ENCODE assay signal across 15 mouse cellular contexts in the genomic region with DNA sequence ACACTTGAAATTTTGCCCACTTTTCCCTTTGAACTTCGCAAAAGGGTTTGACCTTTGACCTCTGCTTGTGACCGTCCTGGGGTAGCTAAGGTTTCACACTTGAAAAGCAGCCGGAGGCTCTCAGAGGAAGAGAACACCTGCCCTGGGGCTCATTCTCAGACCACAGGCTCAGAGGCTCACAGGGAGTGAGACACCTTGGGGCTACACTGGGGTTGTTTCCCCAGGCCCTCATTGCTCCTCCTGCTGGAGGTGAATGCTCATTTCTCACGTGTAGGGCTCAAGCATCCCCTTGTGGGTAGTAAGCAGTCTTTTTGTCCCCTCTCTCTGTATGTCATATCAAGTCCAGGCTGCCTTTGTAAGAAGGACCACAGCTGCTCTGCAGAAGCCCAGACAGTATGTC. TPM values are rescaled to one million over a fixed set of nuclear protein-coding genes. Genes with fewer than 3 reads are reported as not detected.
DNase-seq lines count a peak whose midpoint lies in the region; ATAC-seq lines count a peak whose summit lies in the region.
"Had no signal": no experiment of that assay in that cellular context is flagged by ENCODE, and none has a peak within 500 bp of the region (broad histone marks: within the 10 kb centered on the region; RNA-seq: fewer than 3 reads in every experiment).

No protein-coding gene starts in this region.

- WGBS in hindbrain, embryonic 11.5 days, result 7% methylated on average over 4 of the region's 4 CpGs
- 9% methylated on average over 4 of the region's 4 CpGs for WGBS in hindbrain, embryonic 16.5 days
- 5% methylated on average over 4 of the region's 4 CpGs for WGBS in midbrain, embryonic 11.5 days
- 8% methylated on average over 4 of the region's 4 CpGs for WGBS in midbrain, embryonic 16.5 days
- WGBS in limb, embryonic 13.5 days, result 9% methylated on average over 4 of the region's 4 CpGs

- H3K4me1 ChIP-seq in hindbrain, embryonic 11.5 days (replicated peaks; ENCODE audit: control insufficient read depth, insufficient read depth, low read length), result no peaks in the 10 kb centered on the region; the same call in 1 of the 2 replicates
- H3K4me1 ChIP-seq in hindbrain, embryonic 16.5 days (ENCODE audit: control insufficient read depth, insufficient read depth, low read depth, low read length), result no peaks in the 10 kb centered on the region
- H3K4me1 ChIP-seq in midbrain, embryonic 11.5 days (ENCODE audit: control insufficient read depth, insufficient read depth, low read length), result no peaks in the 10 kb centered on the region
- H3K4me1 ChIP-seq in midbrain, embryonic 16.5 days (ENCODE audit: control insufficient read depth, insufficient read depth, low read length), result no peaks in the 10 kb centered on the region
- peaks cover 34% of the 10 kb centered on the region for H3K4me1 ChIP-seq in limb, embryonic 13.5 days

- no peak overlapping the region for H3K9ac ChIP-seq in hindbrain, embryonic 11.5 days (ENCODE audit: low read depth, low read length)
- H3K9ac ChIP-seq in hindbrain, embryonic 16.5 days (ENCODE audit: low read depth, low read length), result no peak overlapping the region
- H3K9ac ChIP-seq in midbrain, embryonic 11.5 days (ENCODE audit: low read length), result no peak overlapping the region
- no peak overlapping the region for H3K9ac ChIP-seq in midbrain, embryonic 16.5 days (ENCODE audit: low read depth, low read length)
- no peak overlapping the region for H3K9ac ChIP-seq in limb, embryonic 13.5 days
- H3K9ac ChIP-seq: embryonic facial prominence, embryonic 15.5 days; neural tube, embryonic 13.5 days had no signal

- no peaks in the 10 kb centered on the region for H3K36me3 ChIP-seq in hindbrain, embryonic 11.5 days (ENCODE audit: control insufficient read depth, insufficient read depth, low read length)
- H3K36me3 ChIP-seq in hindbrain, embryonic 16.5 days (ENCODE audit: control insufficient read depth, insufficient read depth, low read length), result no peaks in the 10 kb centered on the region
- H3K36me3 ChIP-seq in midbrain, embryonic 11.5 days (ENCODE audit: control insufficient read depth, insufficient read depth, low read length), result no peaks in the 10 kb centered on the region
- no peaks in the 10 kb centered on the region for H3K36me3 ChIP-seq in midbrain, embryonic 16.5 days (ENCODE audit: control insufficient read depth, insufficient read depth, low read length)
- no peaks in the 10 kb centered on the region for H3K36me3 ChIP-seq in limb, embryonic 13.5 days
- H3K36me3 ChIP-seq: embryonic facial prominence, embryonic 15.5 days; G1E; neural tube, embryonic 13.5 days had no signal

- ATAC-seq in hindbrain, embryonic 11.5 days (ENCODE audit: low FRiP score), result no peak
- no peak for ATAC-seq in hindbrain, embryonic 16.5 days
- no peak for ATAC-seq in midbrain, embryonic 11.5 days (ENCODE audit: low FRiP score)
- ATAC-seq in midbrain, embryonic 16.5 days, result no peak
- no peak for ATAC-seq in limb, embryonic 13.5 days (ENCODE audit: low FRiP score, low read depth)
- no peak for ATAC-seq in erythroid progenitor cell, adult 5-6 weeks (replicated peaks; ENCODE audit: low FRiP score, poor library complexity, severe bottlenecking)

- peaks cover 2% of the 10 kb centered on the region; the same call in 1 of the 2 replicates for H3K27me3 ChIP-seq in hindbrain, embryonic 11.5 days (ENCODE audit: control insufficient read depth, insufficient read depth, low read length)
- peaks cover 1% of the 10 kb centered on the region; the same call in 1 of the 2 replicates for H3K27me3 ChIP-seq in hindbrain, embryonic 16.5 days (replicated peaks; ENCODE audit: control insufficient read depth, insufficient read depth, low read length)
- H3K27me3 ChIP-seq in midbrain, embryonic 11.5 days (ENCODE audit: control insufficient read depth, insufficient read depth, low read length), result peaks cover 1% of the 10 kb centered on the region; the same call in 1 of the 2 replicates
- peaks cover 6% of the 10 kb centered on the region for H3K27me3 ChIP-seq in midbrain, embryonic 16.5 days (ENCODE audit: control insufficient read depth, insufficient read depth, low read depth, low read length)
- peaks cover 12% of the 10 kb centered on the region for H3K27me3 ChIP-seq in limb, embryonic 13.5 days

- H3K27ac ChIP-seq in hindbrain, embryonic 11.5 days (ENCODE audit: low read depth, low read length), result 0 out of 2 replicates have a peak overlapping the region, but pooled peaks have one; percentile 10
- no peak overlapping the region for H3K27ac ChIP-seq in hindbrain, embryonic 16.5 days (ENCODE audit: low read depth, low read length)
- no peak overlapping the region for H3K27ac ChIP-seq in midbrain, embryonic 11.5 days (ENCODE audit: low read depth, low read length)
- H3K27ac ChIP-seq in midbrain, embryonic 16.5 days (ENCODE audit: low read length), result no peak overlapping the region
- H3K27ac ChIP-seq in limb, embryonic 13.5 days, result 0 out of 2 replicates have a peak overlapping the region, but pooled peaks have one; percentile 23
- H3K27ac ChIP-seq: embryonic facial prominence, embryonic 15.5 days; neural tube, embryonic 13.5 days had no signal

- H3K4me3 ChIP-seq in hindbrain, embryonic 11.5 days (ENCODE audit: low read depth, low read length), result no peak overlapping the region
- no peak overlapping the region for H3K4me3 ChIP-seq in hindbrain, embryonic 16.5 days (ENCODE audit: low read length)
- no peak overlapping the region for H3K4me3 ChIP-seq in midbrain, embryonic 11.5 days (ENCODE audit: low read depth, low read length)
- no peak overlapping the region for H3K4me3 ChIP-seq in midbrain, embryonic 16.5 days (ENCODE audit: low read depth, low read length)
- no peak overlapping the region for H3K4me3 ChIP-seq in limb, embryonic 13.5 days
- H3K4me3 ChIP-seq: embryonic facial prominence, embryonic 15.5 days; neural tube, embryonic 13.5 days had no signal

- no peak overlapping the region for H3K4me2 ChIP-seq in hindbrain, embryonic 11.5 days (replicated peaks; ENCODE audit: low read depth, low read length)
- no peak overlapping the region for H3K4me2 ChIP-seq in hindbrain, embryonic 16.5 days (ENCODE audit: low read length)
- H3K4me2 ChIP-seq in midbrain, embryonic 11.5 days, result no peak overlapping the region
- no peak overlapping the region for H3K4me2 ChIP-seq in midbrain, embryonic 16.5 days (ENCODE audit: low read length)
- H3K4me2 ChIP-seq in limb, embryonic 13.5 days (replicated peaks), result no peak overlapping the region
- H3K4me2 ChIP-seq: embryonic facial prominence, embryonic 15.5 days; neural tube, embryonic 13.5 days had no signal

- peak; percentile 19 for DNase-seq in hindbrain, embryonic 11.5 days (ENCODE audit: low spot score)
- DNase-seq in midbrain, embryonic 11.5 days (ENCODE audit: low spot score, missing footprints), result peak; percentile 81
- DNase-seq in R1 (ENCODE audit: low read depth, low spot score), result peak; percentile 67
- DNase-seq in adrenal gland, postnatal 14 days, result no peak
- DNase-seq: adrenal gland, postnatal 25 days; cerebellum, adult 11-12 months; kidney, postnatal 4 days; thymus, adult 18-20 months had no signal

- no peaks in the 10 kb centered on the region for H3K9me3 ChIP-seq in hindbrain, embryonic 11.5 days (ENCODE audit: control insufficient read depth, low read length)
- H3K9me3 ChIP-seq in hindbrain, embryonic 16.5 days (ENCODE audit: control insufficient read depth, low read length), result no peaks in the 10 kb centered on the region
- H3K9me3 ChIP-seq in midbrain, embryonic 11.5 days (ENCODE audit: control insufficient read depth, low read length), result no peaks in the 10 kb centered on the region
- no peaks in the 10 kb centered on the region for H3K9me3 ChIP-seq in midbrain, embryonic 16.5 days (replicated peaks; ENCODE audit: control insufficient read depth, low read length, poor library complexity, severe bottlenecking)
- H3K9me3 ChIP-seq in limb, embryonic 13.5 days, result no peaks in the 10 kb centered on the region
- H3K9me3 ChIP-seq: embryonic facial prominence, embryonic 15.5 days; neural tube, embryonic 13.5 days had no signal

RNA-seq across cellular contexts. Expression of gene Pmp22, which starts 4.5 kb away (rescaled TPM):
- 58.0 and 64.2 TPM in 2 replicates for polyA plus RNA-seq in hindbrain, embryonic 11.5 days (2014; fragmentation: Nextera tagmentation; extraction: Ambion mirVana)
- polyA plus RNA-seq in hindbrain, embryonic 16.5 days (2015; fragmentation: Nextera tagmentation; extraction: Ambion mirVana), result 44.2 and 50.1 TPM in 2 replicates
- polyA plus RNA-seq in midbrain, embryonic 11.5 days (2014; fragmentation: Nextera tagmentation; extraction: Ambion mirVana), result 34.9 and 39.7 TPM in 2 replicates
- 22.6 and 23.6 TPM in 2 replicates for polyA plus RNA-seq in midbrain, embryonic 16.5 days (2015; fragmentation: Nextera tagmentation; extraction: Ambion mirVana)
- 164 and 191 TPM in 2 replicates for polyA plus RNA-seq in limb, embryonic 13.5 days (2015; fragmentation: Nextera tagmentation; extraction: Ambion mirVana)
- total RNA-seq in adrenal gland, postnatal 14 days (2021), result 112 and 113 TPM in 2 replicates
- 1.7 and 1.8 TPM in 2 replicates for total RNA-seq in erythroid progenitor cell, adult 5-6 weeks (2015; ENCODE audit: low replicate concordance)
- 1.2 TPM in 1 of 2 replicates, not detected in the other for total RNA-seq in erythroid progenitor cell, adult 5-6 weeks (2017; ENCODE audit: low replicate concordance)
- polyA plus RNA-seq: G1E had no signal

Comparison
In these comparisons a context has a peak if more than half of its experiments do, and no peak if none do; other contexts are left out.
1. H3K27ac ChIP-seq: peak in hindbrain, embryonic 11.5 days (single experiment) and limb, embryonic 13.5 days (single experiment); none in hindbrain, embryonic 16.5 days (single experiment), midbrain, embryonic 11.5 days (single experiment) and midbrain, embryonic 16.5 days (single experiment).